Mouse (Mus musculus) neural tube, embryonic 12.5 days (tissue): Measurements from ENCODE around the gene Nfkbib. TPM values are rescaled to one million over a fixed set of nuclear protein-coding genes. Genes with fewer than 3 reads are reported as not detected.

ENCODE experiments used
- ATAC-seq: fragments of 200-750 bp; cut with Nextera tagmentation; 2 replicates; pipeline ENCODE4 v1.8.0; 2017; ENCODE audit warnings: low read depth, mild to moderate bottlenecking, moderate TSS enrichment, moderate library complexity; ENCODE audit not compliant: low FRiP score
- H3K27ac ChIP-seq: fragments of 300-500 bp; sonication (generic); 2 replicates; pipeline ENCODE4 v1.5.1; 2016
- H3K27me3 ChIP-seq: fragments of 300-500 bp; sonication (generic); replicated peaks from 2 replicates; pipeline ENCODE4 v1.6.1; 2016; ENCODE audit warnings: mild to moderate bottlenecking
- H3K36me3 ChIP-seq: fragments of 300-500 bp; sonication (generic); 2 replicates; pipeline ENCODE4 v1.6.1; 2016; ENCODE audit warnings: mild to moderate bottlenecking
- H3K4me1 ChIP-seq: fragments of 300-500 bp; sonication (generic); 2 replicates; pipeline ENCODE4 v1.6.1; 2016
- H3K4me2 ChIP-seq: fragments of 300-500 bp; sonication (generic); replicated peaks from 2 replicates; pipeline ENCODE4 v1.6.1; 2016; ENCODE audit warnings: mild to moderate bottlenecking
- H3K4me3 ChIP-seq: fragments of 300-500 bp; sonication (generic); 2 replicates; pipeline ENCODE4 v1.5.1; 2016
- H3K9ac ChIP-seq: fragments of 300-500 bp; sonication (generic); 2 replicates; pipeline ENCODE4 v1.6.1; 2016; ENCODE audit warnings: mild to moderate bottlenecking
- H3K9me3 ChIP-seq: fragments of 300-500 bp; sonication (generic); 2 replicates; pipeline ENCODE4 v1.6.1; 2016; ENCODE audit warnings: mild to moderate bottlenecking
- WGBS: fragments of 180-500 bp; shearing (Covaris S2); methylation state at CpG from one replicate; pipeline ENCODE4 v1.1.7; 2016; 5-methylcytosine and 5-hydroxymethylcytosine counted together
- polyA plus RNA-seq: library from polyadenylated mRNA; unstranded; fragments of >200 nt; fragmentation: Nextera tagmentation; extraction: Ambion mirVana; gene quantifications from 2 replicates; pipeline ENCODE4 v1.2.1, GENCODE M21; 2016

The Nfkbib gene
- polyA plus RNA-seq, 1 experiment from 2014 or later, result 52.4 TPM

DNA sequence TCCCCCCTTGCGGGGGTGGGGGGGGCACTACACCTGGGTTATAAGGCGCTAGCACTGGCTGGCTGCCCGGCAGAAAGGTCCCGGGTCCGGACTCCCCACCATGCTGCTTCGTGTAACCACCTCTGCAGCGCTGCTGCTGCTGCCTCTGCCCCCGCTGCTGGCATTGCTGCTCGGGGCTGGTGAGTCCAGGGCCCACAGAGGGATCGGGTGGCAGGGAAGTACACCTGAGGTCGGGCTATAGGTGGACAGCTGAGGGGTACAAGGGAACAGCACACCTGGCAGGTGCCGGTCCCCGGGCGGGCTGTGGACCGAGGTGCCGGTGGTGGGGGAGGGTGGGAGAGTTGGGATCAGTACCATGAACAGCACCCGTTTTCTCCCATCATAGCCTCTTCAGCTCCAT, 11.2 kb downstream of the Nfkbib start, which contains the start of gene Ccer2:
Gene Ccer2 (plus strand): TSS at position 96 of the 400 bp plus-strand sequence.
- H3K4me3 ChIP-seq, result 0 out of 2 replicates have a peak within 1 kb of the TSS, but pooled peaks have one; percentile 11
- peaks cover 7% of the 10 kb centered on the region; the same call in 1 of the 2 replicates for H3K4me1 ChIP-seq
- H3K9ac ChIP-seq, result 0 out of 2 replicates have a peak within 1 kb of the TSS, but pooled peaks have one; percentile 22
- peaks cover 8% of the 10 kb centered on the region; the same call in 1 of the 2 replicates for H3K27me3 ChIP-seq
- 0 out of 2 replicates have a peak, but pooled peaks have one; percentile 17 for ATAC-seq
- no peak within 1 kb of the TSS for H3K27ac ChIP-seq
- 4% methylated on average over 17 of the region's 17 CpGs for WGBS
- peak within 1 kb of the TSS; percentile 44 for H3K4me2 ChIP-seq
- no peaks in the 10 kb centered on the region for H3K9me3 ChIP-seq
- peaks cover 43% of the 10 kb centered on the region for H3K36me3 ChIP-seq

DNA sequence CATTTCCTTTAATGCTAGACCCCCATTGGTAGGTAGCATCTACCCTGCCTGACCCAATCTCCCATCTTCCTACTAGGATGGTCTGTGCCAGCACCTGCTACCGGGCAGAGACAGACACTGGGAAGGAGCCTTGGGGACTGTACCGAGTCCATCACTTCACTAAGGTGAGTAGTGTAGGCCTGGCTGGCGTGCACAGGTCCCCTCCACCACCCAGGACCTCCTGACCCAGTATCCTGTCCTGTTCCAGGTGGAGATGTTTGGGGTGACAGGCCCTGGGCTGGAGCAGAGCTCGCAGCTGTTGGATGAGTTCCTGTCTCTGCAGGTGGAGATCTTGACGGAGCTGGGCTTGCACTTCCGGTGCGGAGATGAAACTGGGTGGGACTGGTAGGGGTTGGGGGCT, 17.4 kb downstream of the Nfkbib start:
- Histone ChIP-seq H3K36me3 (peaks cover 44% of the 10 kb centered on the region), H3K9ac (no peak overlapping the region), H3K4me2 (no peak overlapping the region), H3K4me1 (no peaks in the 10 kb centered on the region), H3K9me3 (no peaks in the 10 kb centered on the region), H3K27ac (no peak overlapping the region), H3K27me3 (no peaks in the 10 kb centered on the region), H3K4me3 (no peak overlapping the region)
- no peak for ATAC-seq
- WGBS, result 96% methylated on average over 7 of the region's 7 CpGs

DNA sequence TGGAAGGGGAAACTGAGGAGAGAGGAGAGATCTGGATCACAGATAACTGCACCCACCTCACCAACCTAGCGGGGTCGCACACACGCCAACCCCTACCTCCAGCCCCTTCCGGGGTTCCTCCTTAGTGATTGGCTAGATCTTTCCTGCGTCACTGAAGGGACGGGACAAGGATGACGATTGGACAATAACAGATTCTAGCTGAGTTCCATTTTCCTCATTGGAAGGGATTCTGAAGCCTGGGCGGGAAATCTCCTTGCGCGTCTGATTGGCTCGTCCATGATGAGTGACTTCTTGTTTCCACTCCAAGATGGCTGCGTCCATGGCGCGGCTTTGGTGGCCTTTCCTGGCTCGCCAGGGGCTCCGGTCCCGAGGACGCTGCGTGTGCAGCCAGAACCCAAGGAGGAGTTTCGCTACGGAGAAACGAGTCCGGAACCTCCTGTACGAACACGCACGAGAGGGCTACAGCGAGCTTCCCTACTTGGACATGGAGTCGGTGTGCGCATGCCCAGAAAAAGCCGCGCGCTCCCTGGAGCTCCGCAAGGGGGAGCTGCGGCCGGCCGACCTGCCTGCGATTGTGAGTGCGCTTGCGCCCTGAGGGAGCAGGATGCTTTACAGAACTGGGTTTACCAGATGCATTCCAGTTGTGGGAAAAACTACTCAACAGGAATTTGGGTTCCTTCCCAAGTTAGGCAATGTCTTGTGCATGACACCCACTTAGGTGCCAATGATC, 25.4 kb downstream of the Nfkbib start, which contains the start of the genes Mrps12 and Sars2:
Gene Mrps12 (minus strand): TSS at position 112 of the 730 bp plus-strand sequence.
Gene Sars2 (plus strand): TSS at position 284 of the 730 bp plus-strand sequence.
- peak; percentile 99 for ATAC-seq
- H3K4me2 ChIP-seq, result peak within 1 kb of the TSS; percentile 83
- WGBS, result under 1% methylated on average over 39 of the region's 39 CpGs
- peak within 1 kb of the TSS; percentile 63 for H3K4me3 ChIP-seq
- peaks cover 10% of the 10 kb centered on the region for H3K4me1 ChIP-seq
- H3K9ac ChIP-seq, result peak within 1 kb of the TSS; percentile 80
- no peaks in the 10 kb centered on the region for H3K27me3 ChIP-seq
- no peak within 1 kb of the TSS for H3K27ac ChIP-seq
- H3K9me3 ChIP-seq, result no peaks in the 10 kb centered on the region
- peaks cover 49% of the 10 kb centered on the region for H3K36me3 ChIP-seq

DNA sequence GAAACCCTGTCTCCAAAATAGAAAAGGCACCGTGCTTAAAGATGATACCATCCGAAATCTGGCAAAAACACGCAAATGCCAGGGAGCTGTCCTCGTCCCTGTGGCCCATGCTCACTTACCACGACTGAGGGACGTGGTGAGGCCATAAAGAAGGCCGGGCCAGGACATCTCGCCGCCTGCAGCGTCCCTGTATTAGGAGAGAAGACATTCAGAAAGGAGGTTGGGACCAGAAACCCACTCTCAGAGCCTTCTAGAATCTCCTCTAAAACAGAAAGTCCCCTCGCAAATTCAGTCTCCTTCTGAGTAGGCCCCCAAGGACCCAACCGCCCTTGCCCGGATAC, 26.0 kb downstream of the Nfkbib start:
- H3K4me2 ChIP-seq, result peak overlapping the region; percentile 83
- H3K27me3 ChIP-seq, result no peaks in the 10 kb centered on the region
- peaks cover 10% of the 10 kb centered on the region for H3K4me1 ChIP-seq
- H3K4me3 ChIP-seq, result peak overlapping the region; percentile 63
- 1% methylated on average over 13 of the region's 13 CpGs for WGBS
- no peak overlapping the region for H3K27ac ChIP-seq
- peak; percentile 18 for ATAC-seq
- peaks cover 46% of the 10 kb centered on the region for H3K36me3 ChIP-seq
- H3K9me3 ChIP-seq, result no peaks in the 10 kb centered on the region
- H3K9ac ChIP-seq, result peak overlapping the region; percentile 80

DNA sequence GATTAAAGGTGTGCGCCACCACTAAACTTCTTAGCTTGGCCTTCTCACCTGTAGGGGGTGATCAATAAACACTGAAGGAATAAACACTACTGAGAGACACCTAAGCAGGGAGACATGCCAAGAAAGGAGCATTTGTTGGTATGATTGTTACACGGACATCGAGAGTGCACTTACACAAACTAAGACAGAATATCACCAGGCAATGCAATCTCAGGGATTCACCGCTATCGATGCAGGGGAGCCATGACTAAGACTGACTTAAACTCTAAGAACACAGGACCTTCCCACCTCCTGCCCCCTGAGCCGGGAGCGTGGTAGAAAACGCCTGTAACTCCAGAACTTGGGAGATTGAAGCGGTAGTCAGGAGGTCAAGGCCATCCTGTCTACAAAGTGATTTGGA, 26.4 kb downstream of the Nfkbib start:
- Histone ChIP-seq H3K9ac (peak overlapping the region; percentile 80), H3K27me3 (no peaks in the 10 kb centered on the region), H3K36me3 (peaks cover 42% of the 10 kb centered on the region), H3K9me3 (no peaks in the 10 kb centered on the region), H3K4me1 (peaks cover 10% of the 10 kb centered on the region), H3K4me3 (peak overlapping the region; percentile 63), H3K4me2 (peak overlapping the region; percentile 83), H3K27ac (no peak overlapping the region)
- WGBS, result 40% methylated on average over 9 of the region's 9 CpGs
- no peak for ATAC-seq

DNA sequence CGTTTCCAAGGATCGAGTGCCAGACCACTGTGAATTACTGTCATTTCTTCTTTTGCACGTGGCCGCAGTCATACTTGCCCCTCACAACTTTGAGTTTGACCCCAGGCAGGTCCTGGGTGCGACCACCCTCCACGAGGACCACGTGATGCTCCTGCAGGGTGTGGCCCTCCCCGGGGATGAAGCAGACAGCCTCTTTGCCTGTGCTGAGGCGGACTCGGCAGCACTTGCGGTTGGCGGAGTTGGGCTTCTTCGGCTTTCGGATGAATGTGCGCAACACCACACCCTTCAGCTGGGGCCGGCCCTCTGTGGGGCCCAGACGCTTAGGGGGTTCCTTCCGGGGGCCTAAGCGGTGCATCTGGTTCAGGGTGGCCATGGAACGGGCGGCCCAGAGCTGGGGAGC, 27.5 kb downstream of the Nfkbib start:
- no peak for ATAC-seq
- Histone ChIP-seq H3K4me2 (no peak overlapping the region), H3K4me3 (no peak overlapping the region), H3K27ac (no peak overlapping the region), H3K9ac (no peak overlapping the region), H3K9me3 (no peaks in the 10 kb centered on the region), H3K27me3 (no peaks in the 10 kb centered on the region), H3K4me1 (peaks cover 10% of the 10 kb centered on the region), H3K36me3 (peaks cover 32% of the 10 kb centered on the region)
- WGBS, result 95% methylated on average over 21 of the region's 21 CpGs

DNA sequence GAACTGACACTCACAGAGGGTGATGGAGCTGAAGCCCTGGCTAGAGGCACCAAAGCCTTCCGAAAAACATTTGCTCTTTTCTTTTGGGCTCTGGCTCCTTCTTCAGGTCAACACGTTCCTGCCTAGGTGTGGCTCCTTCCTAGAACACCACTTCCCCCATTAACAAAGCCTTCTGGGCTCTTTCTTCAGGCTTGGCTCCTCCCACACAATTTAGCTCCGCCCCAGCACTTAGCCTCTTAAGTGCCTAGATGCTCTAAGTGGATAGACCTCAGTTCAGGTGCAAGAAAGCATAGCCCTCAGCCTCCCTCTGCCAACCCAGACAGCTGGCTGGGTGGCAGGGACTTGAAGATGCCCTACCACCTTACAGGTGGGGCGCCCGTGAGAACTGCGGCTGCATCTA, 31.6 kb downstream of the Nfkbib start:
- H3K36me3 ChIP-seq, result peaks cover 26% of the 10 kb centered on the region
- ATAC-seq, result no peak
- H3K9ac ChIP-seq, result no peak overlapping the region
- H3K4me2 ChIP-seq, result no peak overlapping the region
- H3K9me3 ChIP-seq, result peaks cover 6% of the 10 kb centered on the region; the same call in 1 of the 2 replicates
- no peak overlapping the region for H3K4me3 ChIP-seq
- H3K4me1 ChIP-seq, result peaks cover 6% of the 10 kb centered on the region; the same call in 1 of the 2 replicates
- H3K27ac ChIP-seq, result no peak overlapping the region
- H3K27me3 ChIP-seq, result peaks cover 8% of the 10 kb centered on the region; the same call in 1 of the 2 replicates
- WGBS, result 79% methylated on average over 6 of the region's 6 CpGs

DNA sequence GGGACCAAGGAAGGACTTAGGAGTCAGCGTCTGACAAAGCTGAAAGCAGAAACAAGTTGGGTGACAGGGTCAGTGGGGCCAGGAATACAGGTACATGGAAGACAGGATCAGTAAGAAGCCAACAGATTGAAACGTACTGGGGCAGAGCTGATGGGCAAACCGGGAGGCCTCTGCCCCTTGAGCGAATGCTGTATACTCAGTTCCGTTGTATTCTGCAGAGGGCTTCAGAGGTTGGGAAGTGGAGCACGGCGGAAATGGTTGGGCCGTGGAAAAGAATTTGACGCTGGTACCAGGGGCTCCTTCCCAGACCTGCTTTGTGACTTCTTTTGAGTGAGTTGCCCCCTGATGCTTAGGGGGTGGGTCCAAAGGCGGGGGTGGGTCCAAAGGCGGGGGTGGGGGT, 34.1 kb downstream of the Nfkbib start:
- 5% methylated on average over 11 of the region's 11 CpGs for whole genome bisulfite sequencing
- Histone ChIP-seq H3K9me3 (peaks cover 6% of the 10 kb centered on the region; the same call in 1 of the 2 replicates), H3K4me2 (peak overlapping the region; percentile 70), H3K4me1 (peaks cover 6% of the 10 kb centered on the region; the same call in 1 of the 2 replicates), H3K36me3 (peaks cover 14% of the 10 kb centered on the region), H3K27me3 (peaks cover 8% of the 10 kb centered on the region; the same call in 1 of the 2 replicates), H3K9ac (no peak overlapping the region), H3K27ac (no peak overlapping the region), H3K4me3 (peak overlapping the region; percentile 39)
- 0 out of 2 replicates have a peak, but pooled peaks have one; percentile 35 for ATAC-seq

DNA sequence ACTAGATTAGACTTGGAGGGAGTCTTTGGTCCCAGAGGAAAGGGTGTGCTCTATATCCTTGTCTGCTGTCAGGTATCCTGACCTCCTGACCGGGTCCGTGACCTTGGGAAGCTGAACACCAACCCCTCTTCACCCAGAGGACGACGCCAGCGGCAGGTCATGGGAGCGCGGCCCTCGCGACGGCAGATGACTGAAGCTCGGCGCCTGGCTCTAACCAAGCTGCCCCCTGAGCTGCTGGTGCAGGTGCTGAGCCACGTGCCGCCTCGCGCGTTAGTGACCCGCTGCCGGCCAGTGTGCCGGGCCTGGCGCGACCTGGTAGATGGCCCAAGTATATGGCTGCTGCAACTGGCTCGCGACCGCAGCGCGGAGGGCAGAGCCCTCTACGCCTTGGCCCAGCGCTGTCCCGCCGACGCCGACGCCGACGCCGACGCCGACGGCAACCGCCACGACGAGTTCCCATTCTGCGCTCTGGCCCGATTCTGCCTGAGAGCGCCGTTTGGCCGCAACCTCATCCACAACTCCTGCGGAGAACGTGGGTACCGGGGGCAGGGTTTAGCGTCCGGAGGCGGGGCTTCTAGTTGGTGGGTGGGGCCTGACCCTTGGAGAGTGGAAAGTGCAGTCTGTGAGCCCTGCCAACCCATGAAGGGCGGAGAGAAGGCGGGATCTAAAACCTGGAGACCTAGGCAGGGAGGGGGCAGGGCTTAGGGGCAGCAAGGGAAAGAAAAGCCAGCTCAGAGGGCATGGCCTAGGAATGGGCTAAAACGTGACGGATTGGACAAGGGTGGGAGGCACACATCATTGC, 34.8 kb downstream of the Nfkbib start:
- Histone ChIP-seq H3K36me3 (peaks cover 9% of the 10 kb centered on the region), H3K4me2 (peak overlapping the region; percentile 70), H3K4me3 (peak overlapping the region; percentile 39), H3K4me1 (peaks cover 10% of the 10 kb centered on the region; the same call in 1 of the 2 replicates), H3K9me3 (peaks cover 6% of the 10 kb centered on the region; the same call in 1 of the 2 replicates), H3K27me3 (peaks cover 8% of the 10 kb centered on the region; the same call in 1 of the 2 replicates), H3K27ac (no peak overlapping the region), H3K9ac (peak overlapping the region; percentile 50; the same call in 1 of the 2 replicates)
- 2% methylated on average over 58 of the region's 58 CpGs for WGBS
- peak; percentile 71 for ATAC-seq

DNA sequence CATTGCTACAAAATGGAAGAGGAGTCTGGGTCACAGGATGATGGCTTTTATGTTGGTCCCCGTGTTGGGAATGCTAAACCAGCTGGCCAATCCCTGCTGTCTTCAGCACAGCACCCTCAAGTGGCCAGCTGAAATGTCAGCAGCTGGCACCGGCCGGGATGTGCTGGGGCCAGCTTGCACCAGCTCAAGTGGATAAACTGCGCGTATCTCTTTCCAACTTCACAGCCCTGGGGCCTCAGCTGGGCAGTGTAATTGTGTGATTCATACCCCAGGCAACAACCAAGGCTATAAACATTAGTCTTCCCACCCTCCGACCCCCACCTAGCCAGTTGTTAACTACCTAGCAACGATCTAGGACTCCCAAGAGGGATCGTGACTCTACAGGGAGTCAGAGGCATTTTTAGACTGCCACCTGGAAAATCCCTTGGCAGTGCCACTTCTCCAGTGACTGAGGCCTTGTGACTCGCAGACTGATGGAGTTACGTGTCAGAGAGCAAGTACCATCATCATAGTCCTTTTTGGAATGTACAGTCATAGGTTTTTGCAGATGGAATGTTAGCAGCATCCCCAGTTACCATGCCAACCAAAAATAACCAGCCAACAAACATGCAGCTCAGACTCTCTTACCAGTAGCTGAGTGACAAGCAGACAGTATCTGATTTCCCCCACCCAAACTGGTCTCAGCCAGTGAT, 39.5 kb downstream of the Nfkbib start:
- ATAC-seq, result peak; percentile 61
- Histone ChIP-seq H3K27me3 (peaks cover 8% of the 10 kb centered on the region; the same call in 1 of the 2 replicates), H3K4me2 (no peak overlapping the region), H3K36me3 (no peaks in the 10 kb centered on the region), H3K4me3 (no peak overlapping the region), H3K27ac (no peak overlapping the region), H3K9ac (no peak overlapping the region), H3K9me3 (peaks cover 6% of the 10 kb centered on the region; the same call in 1 of the 2 replicates), H3K4me1 (peaks cover 12% of the 10 kb centered on the region; the same call in 1 of the 2 replicates)
- 42% methylated on average over 10 of the region's 10 CpGs for WGBS

DNA sequence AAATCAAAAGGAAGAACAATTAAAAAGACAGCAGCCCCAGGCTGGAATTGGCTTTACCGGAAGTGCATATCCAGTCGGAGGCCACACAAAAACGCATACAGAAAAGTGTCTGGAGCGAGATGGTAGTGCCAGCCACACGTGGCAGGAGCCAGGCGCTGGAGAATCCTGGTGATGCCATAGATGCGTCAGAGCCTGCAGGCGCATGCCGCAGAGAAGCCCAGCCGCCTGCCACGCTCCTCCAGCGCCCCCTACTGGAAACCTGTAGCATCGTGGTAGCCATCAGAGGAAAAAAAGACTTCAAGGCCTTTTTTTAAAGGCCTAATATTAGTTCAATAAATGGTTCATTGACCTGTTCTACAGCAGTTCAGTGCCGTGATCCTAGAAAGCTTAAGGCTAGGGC, 40.7 kb downstream of the Nfkbib start:
- Histone ChIP-seq H3K9me3 (peaks cover 6% of the 10 kb centered on the region; the same call in 1 of the 2 replicates), H3K4me3 (no peak overlapping the region), H3K4me2 (peak overlapping the region; percentile 36), H3K27ac (no peak overlapping the region), H3K27me3 (no peaks in the 10 kb centered on the region), H3K36me3 (no peaks in the 10 kb centered on the region), H3K4me1 (peaks cover 6% of the 10 kb centered on the region; the same call in 1 of the 2 replicates), H3K9ac (no peak overlapping the region)
- 8% methylated on average over 14 of the region's 14 CpGs for WGBS
- ATAC-seq, result 0 out of 2 replicates have a peak, but pooled peaks have one; percentile 62
